Mouse (Mus musculus) skeletal muscle tissue, adult 2 months (tissue): ENCODE results near the gene Adam8.

Experiments used
- DNase-seq: peaks from one replicate; pipeline ENCODE4 v3.0.0-alpha.2; 2012; ENCODE audit warnings: low read depth, low spot score

Gene Adam8

DNA sequence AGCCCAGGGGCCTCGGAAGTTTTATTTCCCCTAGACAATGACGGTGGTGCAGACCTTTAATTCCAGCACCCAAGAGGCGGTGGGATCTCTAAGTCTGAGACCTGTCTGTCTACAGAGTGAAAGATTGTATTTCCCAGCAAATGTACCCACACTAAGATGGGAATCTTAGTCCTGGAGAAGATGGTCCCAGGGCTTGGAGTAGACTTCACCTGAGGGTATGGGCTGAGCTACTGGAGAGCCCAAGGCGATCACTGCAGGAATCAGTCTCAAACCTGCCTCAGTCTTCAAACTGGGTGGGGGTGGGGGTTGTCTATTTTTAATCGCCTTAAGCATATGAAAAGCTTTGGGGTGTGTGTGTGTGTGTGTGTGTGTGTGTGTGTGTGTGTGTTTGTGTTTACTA, 46.3 kb downstream of the Adam8 start:
- no peak for DNase-seq

DNA sequence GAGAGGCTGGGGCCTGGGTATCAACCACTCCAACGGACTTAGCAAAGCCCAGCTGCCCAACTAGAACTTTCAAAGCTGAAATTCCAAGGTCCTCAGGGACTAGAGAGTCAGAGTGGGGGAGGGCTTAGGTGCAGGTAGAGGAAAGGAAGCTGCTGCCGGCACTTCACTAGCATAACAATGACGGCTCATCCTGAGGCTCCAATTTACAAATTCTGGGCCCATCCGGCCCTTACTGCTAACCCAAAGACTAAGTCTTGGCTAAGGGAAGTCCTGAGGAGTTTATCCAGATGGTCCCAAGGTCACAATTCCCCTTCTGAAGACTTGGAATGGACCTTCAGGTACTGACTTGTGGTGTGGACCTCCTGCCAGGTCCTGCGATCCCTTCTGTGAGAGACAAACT, 46.8 kb downstream of the Adam8 start:
- no peak for DNase-seq

- DNase-seq = no peak
These were observed 47.8 kb downstream of the Adam8 start for GRCm38 (mm10) chr7:139944291-139945240.

DNA sequence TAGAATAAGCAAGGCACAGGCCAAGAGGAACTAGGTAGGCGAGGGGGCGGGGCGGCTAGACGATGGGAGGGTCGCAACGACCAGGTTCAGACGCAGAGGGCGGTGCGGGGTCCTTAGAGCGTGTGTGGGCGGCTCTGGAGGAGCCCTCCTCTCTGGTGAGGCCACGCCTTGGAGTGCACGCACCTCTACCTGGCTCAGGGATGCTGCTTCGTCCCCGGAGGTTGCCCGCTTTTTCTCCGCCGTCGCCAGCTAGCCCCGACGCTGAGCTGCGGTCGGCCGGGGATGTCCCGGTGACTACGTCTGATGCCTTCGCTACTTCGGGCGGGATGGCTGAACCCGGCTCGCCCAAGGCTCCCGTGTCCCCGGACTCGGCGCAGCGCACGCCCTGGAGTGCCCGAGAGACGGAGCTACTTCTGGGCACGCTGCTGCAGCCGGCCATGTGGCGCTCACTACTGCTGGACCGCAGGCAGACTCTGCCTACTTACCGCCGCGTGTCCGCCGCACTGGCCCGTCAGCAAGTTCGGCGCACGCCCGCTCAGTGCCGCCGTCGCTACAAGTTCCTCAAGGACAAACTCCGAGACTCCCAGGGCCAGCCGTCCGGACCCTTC, 48.6 kb downstream of the Adam8 start, which contains the start of gene Utf1:
TSS of gene Utf1 (plus strand) at position 116 of the 608 bp plus-strand sequence.
- no peak for DNase-seq

GRCm38 (mm10) chr7:139940476-139941209, 51.7 kb downstream of the Adam8 start:
- no peak for DNase-seq

DNA sequence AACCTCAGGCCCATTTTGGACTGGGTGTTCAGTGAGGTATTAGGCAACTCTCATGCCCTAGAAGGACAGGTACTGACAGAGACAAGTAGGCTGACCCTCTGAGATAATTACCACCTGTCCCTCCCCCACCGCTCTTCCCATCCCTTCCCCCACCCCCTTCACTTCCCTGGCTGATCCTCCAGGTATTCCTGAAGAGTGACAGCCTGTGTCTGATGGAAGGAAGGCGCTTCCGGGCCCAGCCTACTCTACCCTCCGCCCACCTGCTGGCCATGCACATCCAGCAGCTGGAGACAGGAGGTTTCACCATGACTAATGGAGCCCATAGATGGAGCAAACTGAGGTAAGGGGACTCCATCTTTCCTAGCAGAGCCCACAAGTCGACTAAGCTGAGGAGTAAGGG, 54.6 kb downstream of the Adam8 start:
- DNase-seq = no peak

GRCm38 (mm10) chr7:139937138-139937537, 55.2 kb downstream of the Adam8 start:
- DNase-seq = no peak

DNA sequence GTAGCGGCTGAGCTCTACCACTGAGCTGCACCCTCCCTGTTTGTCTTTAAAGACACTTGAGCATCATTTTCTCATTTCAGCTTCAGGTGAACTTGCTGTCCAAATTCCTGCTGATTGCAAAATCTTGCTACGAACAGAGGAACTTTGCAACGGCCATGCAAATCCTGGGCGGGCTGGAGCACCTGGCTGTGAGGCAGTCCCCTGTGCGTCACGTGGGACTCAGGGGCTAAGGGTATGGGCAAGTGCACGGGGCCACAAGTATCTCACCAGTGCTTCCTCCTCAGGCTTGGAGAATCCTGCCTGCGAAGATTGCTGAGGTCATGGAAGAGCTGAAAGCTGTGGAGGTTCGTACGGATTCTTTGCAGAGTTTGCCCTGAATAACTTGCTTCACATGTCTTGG, 55.7 kb downstream of the Adam8 start:
- DNase-seq = no peak

GRCm38 (mm10) chr7:139930732-139931131, 61.6 kb downstream of the Adam8 start:
- DNase-seq = no peak
